Mouse (Mus musculus) kidney, postnatal 10 days (tissue): ENCODE results near the gene Hacd4.
A peak's percentile ranks its signal among the peaks of the same experiment; 100 is the strongest.
"Not testable (repeated sequence)": the region's sequence is repeated elsewhere in the genome, so short reads cannot be mapped to it uniquely, and the experiment has no call there.

Experiments
- DNase-seq: peaks from one replicate; pipeline ENCODE4 v3.0.0; 2021; ENCODE audit warnings: mixed read lengths

The Hacd4 gene

GRCm38 (mm10) chr4:88432412-88433024, 6.2 kb downstream of the Hacd4 start:
- DNase-seq, result no peak

- no peak for DNase-seq
These were observed 11.0 kb downstream of the Hacd4 start for GRCm38 (mm10) chr4:88427630-88428239.

DNA sequence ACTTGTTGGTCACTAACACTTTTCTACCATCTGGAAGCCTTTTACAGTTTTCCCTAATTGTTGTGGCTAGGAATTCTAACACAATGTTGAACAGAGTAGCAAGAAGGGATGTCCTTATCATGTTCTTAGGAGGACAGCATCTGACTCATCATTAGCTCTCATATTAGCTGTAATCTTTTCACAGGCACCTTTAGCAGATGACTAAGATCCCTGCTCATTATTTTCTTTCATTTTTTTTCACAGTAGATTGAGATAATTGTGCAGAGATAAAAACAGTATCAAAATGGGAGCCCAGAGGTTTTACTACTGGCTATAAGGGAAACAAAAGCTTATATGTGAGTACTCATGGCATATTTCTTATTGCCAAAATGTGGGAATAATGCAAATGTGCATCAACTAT, 14.2 kb downstream of the Hacd4 start:
- no peak for DNase-seq

- DNase-seq, result no peak
These were observed 19.4 kb downstream of the Hacd4 start for GRCm38 (mm10) chr4:88419378-88419777.

DNA sequence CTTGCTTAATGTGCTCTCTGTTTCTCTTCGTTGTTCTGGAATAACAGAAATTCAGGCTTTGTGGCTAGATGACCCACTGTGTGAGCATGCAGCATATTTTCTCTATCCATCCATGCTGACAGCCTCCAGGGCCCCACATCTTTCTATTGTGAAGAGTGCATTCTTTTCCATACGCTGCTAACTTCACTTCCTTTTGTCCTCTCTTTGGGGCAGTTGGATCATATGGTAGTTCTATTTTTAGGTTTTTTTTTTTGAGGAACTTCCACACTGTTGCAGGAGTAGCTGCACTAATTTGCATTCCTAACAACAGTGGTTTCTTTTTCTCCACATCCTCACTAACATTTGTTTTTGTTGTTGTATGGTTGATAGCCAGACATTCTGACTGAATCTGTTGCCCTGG, 23.7 kb downstream of the Hacd4 start:
- no peak for DNase-seq

GRCm38 (mm10) chr4:88412331-88412730, 26.4 kb downstream of the Hacd4 start:
- DNase-seq, result no peak

- DNase-seq, result no peak
These were observed 29.4 kb downstream of the Hacd4 start for GRCm38 (mm10) chr4:88409279-88409678.

DNA sequence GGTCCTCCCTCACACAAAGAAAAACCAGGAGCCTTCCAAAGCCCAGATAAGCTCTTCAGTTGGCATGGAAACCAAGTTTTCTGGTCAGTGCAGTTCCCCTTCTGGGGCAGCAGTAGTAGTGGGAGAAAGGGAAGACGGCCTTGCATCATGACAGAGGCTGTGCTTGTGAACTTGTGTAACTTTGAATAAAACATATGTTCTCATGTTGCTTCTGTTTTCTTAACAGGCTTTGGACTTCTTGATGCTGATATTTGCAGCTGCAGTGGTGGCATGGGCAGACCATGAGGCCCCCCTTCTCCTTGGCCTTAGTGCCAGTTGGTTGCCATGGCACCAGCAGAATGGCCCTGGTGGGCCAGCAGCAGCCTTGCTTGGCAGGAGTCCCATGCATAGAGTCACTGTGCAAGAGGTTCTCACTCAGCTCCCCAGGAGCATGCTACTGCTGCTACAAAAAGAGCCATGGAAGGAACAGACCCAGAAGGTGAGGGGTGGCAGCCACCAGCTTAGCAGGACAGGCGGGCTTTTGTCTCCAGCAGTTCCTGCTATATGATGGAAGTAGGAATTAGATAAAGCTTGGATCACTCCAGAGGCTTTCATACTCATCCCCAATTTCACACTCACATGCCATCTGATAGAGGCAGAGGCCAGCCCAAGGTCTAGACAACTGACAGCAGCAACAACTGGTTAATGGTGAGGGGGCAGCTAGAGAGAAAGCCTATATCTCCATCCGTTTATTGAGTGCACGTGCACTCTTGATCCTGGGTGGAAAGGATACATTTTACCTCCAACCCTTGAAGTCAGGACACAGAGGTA, 31.6 kb downstream of the Hacd4 start:
- peak; percentile 11 for DNase-seq

GRCm38 (mm10) chr4:88402884-88403283, 35.8 kb downstream of the Hacd4 start:
- no peak for DNase-seq

DNA sequence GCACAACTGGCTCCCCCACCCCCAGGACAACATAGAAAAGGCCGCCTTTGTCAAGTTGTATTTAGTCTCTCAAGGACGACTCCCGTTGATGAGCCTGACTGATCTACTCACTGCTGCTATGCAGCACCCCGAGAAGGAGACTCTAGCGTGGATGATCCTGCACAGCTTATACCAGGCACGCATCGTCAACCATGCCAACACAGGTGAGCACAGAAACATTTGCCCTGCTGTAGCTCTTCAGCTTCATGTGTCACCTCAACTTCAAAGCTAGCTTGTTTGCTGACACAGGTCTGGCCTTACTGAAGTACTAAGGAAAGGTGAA, 37.8 kb downstream of the Hacd4 start:
- no peak for DNase-seq

DNA sequence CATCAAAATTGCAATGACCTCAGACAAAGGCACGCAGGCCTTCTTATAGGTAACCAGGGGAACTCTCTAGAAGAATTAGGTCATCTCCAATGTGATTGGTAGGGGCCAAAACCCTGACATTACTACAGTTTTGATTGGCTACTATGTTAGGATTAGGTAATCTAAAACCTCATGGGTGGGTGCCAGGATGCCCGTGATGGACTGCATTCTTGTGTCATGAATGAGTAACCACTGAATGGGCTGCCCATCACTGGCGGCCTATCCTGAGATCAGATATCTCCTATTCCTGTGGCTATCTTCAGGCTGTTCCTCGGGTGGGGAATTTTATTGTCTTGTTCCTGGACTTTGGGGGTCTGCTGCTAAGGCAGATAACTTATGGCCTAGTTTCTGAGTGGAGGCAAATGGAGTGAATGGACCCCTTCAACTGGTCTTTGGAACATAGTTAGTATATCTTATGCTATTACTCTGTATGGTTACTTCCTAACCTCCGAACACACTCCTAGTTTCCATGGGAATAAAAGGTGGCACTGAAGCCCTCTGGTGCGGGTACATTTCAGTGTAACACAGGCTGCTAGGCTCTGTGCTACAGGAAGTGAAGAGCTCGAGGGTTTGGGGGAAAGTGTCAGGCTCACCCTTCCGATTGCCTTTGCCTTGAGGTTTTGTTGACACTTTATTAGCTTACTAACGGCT, 38.3 kb downstream of the Hacd4 start:
- peak; percentile 11 for DNase-seq

DNA sequence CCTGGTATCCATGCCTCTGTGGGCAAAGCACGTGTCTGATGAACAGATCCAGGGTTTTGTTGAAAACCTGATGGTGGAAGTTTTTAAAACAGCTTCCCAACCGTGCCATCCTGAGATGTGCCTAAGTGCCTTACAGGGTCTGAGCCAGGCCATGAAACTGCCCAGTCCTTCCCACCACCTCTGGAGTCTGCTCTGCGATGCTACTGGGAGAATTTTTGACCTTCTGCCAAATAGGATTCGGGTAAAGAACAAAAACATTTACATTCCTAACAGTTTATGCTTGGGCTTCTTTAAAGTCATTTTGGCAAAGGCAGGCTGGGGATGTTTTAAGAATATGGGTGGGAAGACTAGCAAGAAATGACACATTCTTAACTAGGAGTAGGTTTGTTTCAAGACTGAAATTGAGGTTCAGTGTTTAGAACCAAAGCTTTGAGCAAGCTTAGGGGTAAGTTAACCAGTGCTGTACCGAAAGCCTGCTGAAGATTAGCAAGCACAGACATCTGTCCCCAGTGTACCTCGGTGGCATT, 41.7 kb downstream of the Hacd4 start:
- DNase-seq, result no peak

- no peak for DNase-seq
These were observed 43.0 kb downstream of the Hacd4 start for GRCm38 (mm10) chr4:88395717-88396116.

GRCm38 (mm10) chr4:88390596-88390995, 48.1 kb downstream of the Hacd4 start:
- not testable (repeated sequence) for DNase-seq

GRCm38 (mm10) chr4:88390036-88390435, 48.7 kb downstream of the Hacd4 start:
- DNase-seq, result no peak

GRCm38 (mm10) chr4:88372293-88373224, 66.2 kb downstream of the Hacd4 start:
- no peak for DNase-seq

GRCm38 (mm10) chr4:88370819-88371218, 67.9 kb downstream of the Hacd4 start:
- no peak for DNase-seq

- DNase-seq, result no peak
These were observed 68.8 kb downstream of the Hacd4 start for GRCm38 (mm10) chr4:88369951-88370350.

DNA sequence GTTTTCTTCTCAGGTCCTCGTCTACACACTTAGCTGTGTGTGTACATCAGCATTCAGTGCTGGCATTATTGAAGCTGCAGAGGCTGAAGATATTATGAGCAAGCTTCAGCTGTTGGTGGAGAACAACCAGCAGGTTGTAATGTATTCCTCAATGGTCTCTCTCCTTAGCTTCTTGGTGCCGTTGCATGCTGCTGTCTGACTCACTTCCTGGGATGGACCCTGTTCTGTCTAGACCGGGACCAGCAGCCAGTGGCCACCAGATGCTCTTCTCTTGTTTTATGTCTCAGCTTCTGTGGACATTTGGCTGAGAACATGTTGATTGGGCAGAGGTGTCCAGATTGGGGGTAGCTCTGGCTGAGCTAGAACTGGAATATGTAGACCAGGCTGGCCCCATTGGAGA, 81.3 kb downstream of the Hacd4 start:
- no peak for DNase-seq

DNA sequence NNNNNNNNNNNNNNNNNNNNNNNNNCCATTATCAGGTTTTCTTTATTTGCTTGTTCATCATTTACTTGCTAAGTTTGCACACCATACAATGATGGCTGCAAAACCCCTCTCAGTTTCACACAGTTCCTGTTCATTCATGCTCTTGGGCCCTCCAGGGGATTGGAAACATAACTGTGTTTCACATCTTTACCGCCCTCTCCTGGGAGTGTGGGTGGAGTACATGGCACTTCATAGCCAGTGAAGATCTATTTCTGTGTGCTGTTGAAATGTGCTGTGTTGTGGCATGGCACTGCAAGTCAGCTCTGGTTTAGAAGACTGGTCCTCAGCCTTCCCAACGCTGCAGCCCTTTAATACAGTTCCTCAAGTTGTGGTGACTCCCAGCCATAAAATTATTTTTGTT, 82.1 kb downstream of the Hacd4 start:
- peak; percentile 38 for DNase-seq

DNA sequence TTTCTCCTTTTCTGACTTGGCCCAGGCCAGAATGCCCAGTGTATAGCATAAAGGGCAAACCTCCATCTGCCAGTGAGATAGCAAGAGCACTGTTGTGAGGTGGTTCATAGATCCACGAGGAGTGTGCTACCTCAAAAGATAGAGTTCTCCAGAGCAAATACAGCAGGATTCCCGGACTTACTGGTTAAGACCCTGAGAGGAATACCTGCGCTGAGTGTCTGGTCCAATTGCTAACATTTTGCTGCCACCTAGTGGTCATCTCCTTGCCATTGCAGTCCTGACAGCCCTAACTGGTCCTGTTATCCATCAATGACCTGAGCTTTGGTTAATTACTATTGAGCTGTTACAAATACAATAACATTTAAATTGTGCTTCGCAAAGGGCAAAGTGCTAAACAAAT, 87.8 kb downstream of the Hacd4 start:
- peak; percentile 73 for DNase-seq
